Mouse (Mus musculus): ENCODE data around the gene Anapc11. TPM values are rescaled to one million over a fixed set of nuclear protein-coding genes. Genes with fewer than 3 reads are reported as not detected.

Gene Anapc11
- polyA plus RNA-seq, 1 experiment from 2014 or later, result 200 TPM

DNA sequence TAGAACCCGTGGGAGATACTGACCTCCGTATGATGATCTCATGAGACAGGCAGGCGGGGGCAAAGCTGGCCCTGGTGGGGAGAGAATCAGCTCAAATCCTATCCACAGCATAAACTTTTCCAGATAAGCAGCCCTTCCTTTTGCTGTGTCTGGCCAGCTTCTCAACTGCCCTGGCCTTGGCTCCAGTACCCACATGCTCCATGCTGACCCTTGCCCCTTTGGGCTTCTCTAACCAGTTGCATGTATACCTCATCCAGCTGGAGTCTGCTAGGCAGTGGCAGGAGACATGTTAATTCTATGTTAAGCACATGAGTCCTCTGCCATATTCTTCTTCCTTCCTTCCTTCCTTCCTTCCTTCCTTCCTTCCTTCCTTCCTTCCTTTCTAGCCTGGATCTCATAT lies 56.5 kb downstream of the Anapc11 start:
- Histone ChIP-seq H3K4me1 (peaks cover 3% of the 10 kb centered on the region), H3K9me3 (no peaks in the 10 kb centered on the region), H3K27ac (no peak overlapping the region), H3K4me2 (no peak overlapping the region), H3K9ac (no peak overlapping the region), H3K4me3 (replicated peaks) (no peak overlapping the region), H3K27me3 (replicated peaks) (peaks cover 33% of the 10 kb centered on the region), H3K36me3 (no peaks in the 10 kb centered on the region)
- ATAC-seq (ENCODE audit: insufficient read depth, low FRiP score, low read depth), result no peak
- WGBS, result 67% methylated on average over 3 of the region's 3 CpGs

DNA sequence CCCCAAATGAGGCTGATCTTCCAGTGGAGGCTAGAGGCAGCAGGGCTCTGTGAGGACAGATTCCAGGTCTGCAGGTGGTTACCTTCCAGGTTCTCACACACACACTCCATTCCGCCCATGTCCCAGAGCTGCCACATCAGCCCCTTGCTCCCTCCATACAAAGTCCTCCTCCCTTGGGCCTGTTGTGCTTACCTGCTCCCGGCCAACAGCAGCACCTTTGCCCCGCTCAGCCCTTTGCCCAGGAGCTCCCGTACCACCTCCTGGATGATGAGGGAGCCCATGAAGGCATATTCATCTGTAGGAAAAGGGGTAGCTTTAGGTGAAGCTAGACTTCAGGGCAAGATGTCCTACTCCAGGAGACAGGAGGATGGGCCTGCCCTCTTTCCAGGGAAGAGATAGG lies 59.1 kb downstream of the Anapc11 start:
- H3K27me3 ChIP-seq (replicated peaks), result peaks cover 58% of the 10 kb centered on the region
- no peaks in the 10 kb centered on the region for H3K36me3 ChIP-seq
- no peaks in the 10 kb centered on the region for H3K9me3 ChIP-seq
- no peak overlapping the region for H3K9ac ChIP-seq
- WGBS, result 78% methylated on average over 4 of the region's 4 CpGs
- peaks cover 18% of the 10 kb centered on the region for H3K4me1 ChIP-seq
- no peak overlapping the region for H3K4me3 ChIP-seq (replicated peaks)
- no peak overlapping the region for H3K4me2 ChIP-seq
- ATAC-seq (ENCODE audit: insufficient read depth, low FRiP score, low read depth), result no peak
- H3K27ac ChIP-seq, result no peak overlapping the region

Small RNAs within 50 kb of the gene (microRNA-seq; reads per million reads assigned to microRNA genes)
- 1.2 reads per million for gene Mir6936

Other genes with a start within 250 kb of the Anapc11 start
- gene Actg1, start 249.9 kb upstream of the Anapc11 start, polyA plus RNA-seq (2015; fragmentation: Nextera tagmentation; extraction: Ambion mirVana), result 2,501 and 2,557 TPM in 2 replicates
- 0.49 and 0.85 TPM in 2 replicates for gene Fscn2, start 236.9 kb upstream of the Anapc11 start, polyA plus RNA-seq (2015; fragmentation: Nextera tagmentation; extraction: Ambion mirVana)
- gene Faap100, start 219.7 kb upstream of the Anapc11 start, polyA plus RNA-seq (2015; fragmentation: Nextera tagmentation; extraction: Ambion mirVana), result 31.5 and 33.0 TPM in 2 replicates
- gene Nploc4, start 160.7 kb upstream of the Anapc11 start, polyA plus RNA-seq (2015; fragmentation: Nextera tagmentation; extraction: Ambion mirVana), result 28.1 and 29.8 TPM in 2 replicates
- gene Tspan10, start 155.8 kb upstream of the Anapc11 start, polyA plus RNA-seq (2015; fragmentation: Nextera tagmentation; extraction: Ambion mirVana), result not detected in 2 replicates
- 0.26 TPM in 1 of 2 replicates, not detected in the other for gene Pde6g, start 144.9 kb upstream of the Anapc11 start, polyA plus RNA-seq (2015; fragmentation: Nextera tagmentation; extraction: Ambion mirVana)
- 15.7 and 16.1 TPM in 2 replicates for gene Oxld1, start 140.4 kb upstream of the Anapc11 start, polyA plus RNA-seq (2015; fragmentation: Nextera tagmentation; extraction: Ambion mirVana)
- 30.5 and 32.2 TPM in 2 replicates for gene Ccdc137, start 140.3 kb upstream of the Anapc11 start, polyA plus RNA-seq (2015; fragmentation: Nextera tagmentation; extraction: Ambion mirVana)
- 40.0 and 42.7 TPM in 2 replicates for gene Arl16, start 130.8 kb upstream of the Anapc11 start, polyA plus RNA-seq (2015; fragmentation: Nextera tagmentation; extraction: Ambion mirVana)
- gene Mrpl12, start 113.8 kb upstream of the Anapc11 start, polyA plus RNA-seq (2015; fragmentation: Nextera tagmentation; extraction: Ambion mirVana), result 157 and 168 TPM in 2 replicates
- 70.7 and 71.4 TPM in 2 replicates for gene Slc25a10, start 106.6 kb upstream of the Anapc11 start, polyA plus RNA-seq (2015; fragmentation: Nextera tagmentation; extraction: Ambion mirVana)
- gene Gcgr, start 67.7 kb upstream of the Anapc11 start, polyA plus RNA-seq (2015; fragmentation: Nextera tagmentation; extraction: Ambion mirVana), result 1.7 and 2.4 TPM in 2 replicates
- 167 TPM in 2 replicates for gene Mcrip1, start 48.7 kb upstream of the Anapc11 start, polyA plus RNA-seq (2015; fragmentation: Nextera tagmentation; extraction: Ambion mirVana)
- gene Ppp1r27, start 47.3 kb upstream of the Anapc11 start, polyA plus RNA-seq (2015; fragmentation: Nextera tagmentation; extraction: Ambion mirVana), result 0.59 TPM in 1 of 2 replicates, not detected in the other
- 954 and 1,026 TPM in 2 replicates for gene P4hb, start 25.2 kb upstream of the Anapc11 start, polyA plus RNA-seq (2015; fragmentation: Nextera tagmentation; extraction: Ambion mirVana)
- gene Arhgdia, start 16.8 kb upstream of the Anapc11 start, polyA plus RNA-seq (2015; fragmentation: Nextera tagmentation; extraction: Ambion mirVana), result 537 and 556 TPM in 2 replicates
- 420 and 451 TPM in 2 replicates for gene Alyref, start 56 bp upstream of the Anapc11 start, polyA plus RNA-seq (2015; fragmentation: Nextera tagmentation; extraction: Ambion mirVana)
- 9.8 and 12.1 TPM in 2 replicates for gene Npb, start 10.1 kb downstream of the Anapc11 start, polyA plus RNA-seq (2015; fragmentation: Nextera tagmentation; extraction: Ambion mirVana)
- gene Pcyt2, start 19.5 kb downstream of the Anapc11 start, polyA plus RNA-seq (2015; fragmentation: Nextera tagmentation; extraction: Ambion mirVana), result 183 and 188 TPM in 2 replicates
- gene Sirt7, start 26.8 kb downstream of the Anapc11 start, polyA plus RNA-seq (2015; fragmentation: Nextera tagmentation; extraction: Ambion mirVana), result 38.1 and 39.0 TPM in 2 replicates
- 29.3 and 31.9 TPM in 2 replicates for gene Mafg, start 35.2 kb downstream of the Anapc11 start, polyA plus RNA-seq (2015; fragmentation: Nextera tagmentation; extraction: Ambion mirVana)
- gene Pycr1, start 45.3 kb downstream of the Anapc11 start, polyA plus RNA-seq (2015; fragmentation: Nextera tagmentation; extraction: Ambion mirVana), result 32.5 and 32.7 TPM in 2 replicates
- gene Myadml2, start 49.7 kb downstream of the Anapc11 start, polyA plus RNA-seq (2015; fragmentation: Nextera tagmentation; extraction: Ambion mirVana), result 0.28 and 0.44 TPM in 2 replicates
- 3.9 and 4.9 TPM in 2 replicates for gene Notum, start 62.8 kb downstream of the Anapc11 start, polyA plus RNA-seq (2015; fragmentation: Nextera tagmentation; extraction: Ambion mirVana)
- gene Aspscr1, start 74.6 kb downstream of the Anapc11 start, polyA plus RNA-seq (2015; fragmentation: Nextera tagmentation; extraction: Ambion mirVana), result 105 and 113 TPM in 2 replicates
- 155 and 158 TPM in 2 replicates for gene Cenpx, start 115.3 kb downstream of the Anapc11 start, polyA plus RNA-seq (2015; fragmentation: Nextera tagmentation; extraction: Ambion mirVana)
- 55.7 and 57.3 TPM in 2 replicates for gene Lrrc45, start 115.5 kb downstream of the Anapc11 start, polyA plus RNA-seq (2015; fragmentation: Nextera tagmentation; extraction: Ambion mirVana)
- gene Rac3, start 123.0 kb downstream of the Anapc11 start, polyA plus RNA-seq (2015; fragmentation: Nextera tagmentation; extraction: Ambion mirVana), result 36.4 and 39.4 TPM in 2 replicates
- gene Dcxr, start 128.9 kb downstream of the Anapc11 start, polyA plus RNA-seq (2015; fragmentation: Nextera tagmentation; extraction: Ambion mirVana), result 31.6 and 33.5 TPM in 2 replicates
- gene Cbr2, start 133.7 kb downstream of the Anapc11 start, polyA plus RNA-seq (2015; fragmentation: Nextera tagmentation; extraction: Ambion mirVana), result 54.5 and 82.4 TPM in 2 replicates
- gene Hmga1b, start 164.4 kb downstream of the Anapc11 start, polyA plus RNA-seq (2015; fragmentation: Nextera tagmentation; extraction: Ambion mirVana), result 4.3 and 9.3 TPM in 2 replicates
- gene Rfng, start 185.8 kb downstream of the Anapc11 start, polyA plus RNA-seq (2015; fragmentation: Nextera tagmentation; extraction: Ambion mirVana), result 35.8 and 40.9 TPM in 2 replicates
- gene Gps1, start 185.9 kb downstream of the Anapc11 start, polyA plus RNA-seq (2015; fragmentation: Nextera tagmentation; extraction: Ambion mirVana), result 157 and 172 TPM in 2 replicates
- 69.2 and 79.0 TPM in 2 replicates for gene Dus1l, start 198.0 kb downstream of the Anapc11 start, polyA plus RNA-seq (2015; fragmentation: Nextera tagmentation; extraction: Ambion mirVana)
- gene Fasn, start 226.1 kb downstream of the Anapc11 start, polyA plus RNA-seq (2015; fragmentation: Nextera tagmentation; extraction: Ambion mirVana), result 45.9 and 46.3 TPM in 2 replicates